8 mouse cellular contexts compared by ENCODE assay signal in genomic region chr3:95015891-95016531, GRCm38 (mm10). TPM values are rescaled to one million over a fixed set of nuclear protein-coding genes. Genes with fewer than 3 reads are reported as not detected.
DNase-seq lines count a peak whose midpoint lies in the region; ATAC-seq lines count a peak whose summit lies in the region.

No protein-coding gene starts in this region.

- peak overlapping the region; percentile 79 for H3K4me2 ChIP-seq in kidney, embryonic 15.5 days

- H3K9me3 ChIP-seq in heart, embryonic 10.5 days: no peaks in the 10 kb centered on the region
- H3K9me3 ChIP-seq in kidney, embryonic 15.5 days (replicated peaks): no peaks in the 10 kb centered on the region

- peaks cover 31% of the 10 kb centered on the region for H3K4me1 ChIP-seq in heart, embryonic 10.5 days
- H3K4me1 ChIP-seq in kidney, embryonic 15.5 days: peaks cover 25% of the 10 kb centered on the region

- under 1% methylated on average over 40 of the region's 40 CpGs for WGBS in heart, embryonic 10.5 days
- under 1% methylated on average over 40 of the region's 40 CpGs for WGBS in kidney, embryonic 15.5 days

- peaks cover 23% of the 10 kb centered on the region for H3K36me3 ChIP-seq in heart, embryonic 10.5 days
- peaks cover 21% of the 10 kb centered on the region for H3K36me3 ChIP-seq in kidney, embryonic 15.5 days

- no peaks in the 10 kb centered on the region for H3K27me3 ChIP-seq in heart, embryonic 10.5 days (ENCODE audit: insufficient read depth, poor library complexity, severe bottlenecking)
- no peaks in the 10 kb centered on the region for H3K27me3 ChIP-seq in kidney, embryonic 15.5 days

- H3K9ac ChIP-seq in kidney, embryonic 15.5 days: peak overlapping the region; percentile 65

- peak; percentile 92 to 94 for DNase-seq in B cell, adult 2 months
- peak; percentile 99 for DNase-seq in brain, adult 2 months (ENCODE audit: low read depth, low spot score)
- peak; percentile 96 for DNase-seq in heart, embryonic 10.5 days (ENCODE audit: low spot score)
- peak; percentile 96 for DNase-seq in liver
- peak; percentile 93 for DNase-seq in spleen, postnatal 4 days (ENCODE audit: low spot score in 2 of 2)

- H3K27ac ChIP-seq in heart, embryonic 10.5 days: peak overlapping the region; percentile 94
- peak overlapping the region; percentile 99 for H3K27ac ChIP-seq in kidney, embryonic 15.5 days

- H3K4me3 ChIP-seq in heart, embryonic 10.5 days: peak overlapping the region; percentile 89
- peak overlapping the region; percentile 89 for H3K4me3 ChIP-seq in kidney, embryonic 15.5 days (replicated peaks)

- ATAC-seq in erythroblast, adult 5-6 weeks (replicated peaks; ENCODE audit: low FRiP score, poor library complexity, severe bottlenecking): peak; percentile 68
- ATAC-seq in kidney, embryonic 15.5 days (replicated peaks; ENCODE audit: low FRiP score): peak; percentile 79
- peak; percentile 51 for ATAC-seq in monocyte, adult 5-6 weeks (replicated peaks; ENCODE audit: insufficient number of reproducible peaks, low FRiP score, low TSS enrichment, poor library complexity, severe bottlenecking)

RNA-seq across cellular contexts. Expression of gene Zfp687, which starts 0.8 kb away (rescaled TPM):
- total RNA-seq in erythroblast, adult 5-6 weeks (2015; ENCODE audit: low replicate concordance): 5.9 and 6.5 TPM in 2 replicates
- total RNA-seq in erythroblast, adult 5-6 weeks (2017; ENCODE audit: low replicate concordance): 4.3 and 6.4 TPM in 2 replicates
- 28.1 and 28.2 TPM in 2 replicates for polyA plus RNA-seq in heart, embryonic 10.5 days (2016; fragmentation: Nextera tagmentation; extraction: Ambion mirVana)
- polyA plus RNA-seq in kidney, embryonic 15.5 days (2015; fragmentation: Nextera tagmentation; extraction: Ambion mirVana): 28.6 and 32.4 TPM in 2 replicates
- 17.3 to 33.2 TPM (median 29.2 TPM) in 3 replicates for total RNA-seq in monocyte, adult 5-6 weeks (2017)

RNA-seq across cellular contexts. Expression of gene Psmd4, which starts 26.4 kb away (rescaled TPM):
- total RNA-seq in erythroblast, adult 5-6 weeks (2015; ENCODE audit: low replicate concordance): 76.9 and 89.3 TPM in 2 replicates
- total RNA-seq in erythroblast, adult 5-6 weeks (2017; ENCODE audit: low replicate concordance): 102 and 150 TPM in 2 replicates
- 282 and 332 TPM in 2 replicates for polyA plus RNA-seq in heart, embryonic 10.5 days (2016; fragmentation: Nextera tagmentation; extraction: Ambion mirVana)
- 248 and 271 TPM in 2 replicates for polyA plus RNA-seq in kidney, embryonic 15.5 days (2015; fragmentation: Nextera tagmentation; extraction: Ambion mirVana)
- total RNA-seq in monocyte, adult 5-6 weeks (2017): 201 to 282 TPM (median 263 TPM) in 3 replicates

RNA-seq across cellular contexts. Expression of gene Pi4kb, which starts 41.5 kb away (rescaled TPM):
- 8.6 and 14.4 TPM in 2 replicates for total RNA-seq in erythroblast, adult 5-6 weeks (2015; ENCODE audit: low replicate concordance)
- total RNA-seq in erythroblast, adult 5-6 weeks (2017; ENCODE audit: low replicate concordance): 7.8 and 21.9 TPM in 2 replicates
- polyA plus RNA-seq in heart, embryonic 10.5 days (2016; fragmentation: Nextera tagmentation; extraction: Ambion mirVana): 8.4 and 17.3 TPM in 2 replicates
- 21.4 and 27.5 TPM in 2 replicates for polyA plus RNA-seq in kidney, embryonic 15.5 days (2015; fragmentation: Nextera tagmentation; extraction: Ambion mirVana)
- 25.2 to 29.9 TPM (median 27.2 TPM) in 3 replicates for total RNA-seq in monocyte, adult 5-6 weeks (2017)

Comparison
In these comparisons a context has a peak if more than half of its experiments do, and no peak if none do; other contexts are left out.
1. Peak in every context shown above with its lines: DNase-seq, ATAC-seq, H3K4me3 ChIP-seq and H3K27ac ChIP-seq.